Mouse (Mus musculus): ENCODE measurements around the gene Cdpf1. TPM values are rescaled to one million over a fixed set of nuclear protein-coding genes. Genes with fewer than 3 reads are reported as not detected.
A peak's percentile ranks its signal among the peaks of the same experiment; 100 is the strongest.

Cdpf1 gene
- polyA plus RNA-seq (2012; rRNA removed): 43.8 and 49.3 TPM in 2 replicates

DNA sequence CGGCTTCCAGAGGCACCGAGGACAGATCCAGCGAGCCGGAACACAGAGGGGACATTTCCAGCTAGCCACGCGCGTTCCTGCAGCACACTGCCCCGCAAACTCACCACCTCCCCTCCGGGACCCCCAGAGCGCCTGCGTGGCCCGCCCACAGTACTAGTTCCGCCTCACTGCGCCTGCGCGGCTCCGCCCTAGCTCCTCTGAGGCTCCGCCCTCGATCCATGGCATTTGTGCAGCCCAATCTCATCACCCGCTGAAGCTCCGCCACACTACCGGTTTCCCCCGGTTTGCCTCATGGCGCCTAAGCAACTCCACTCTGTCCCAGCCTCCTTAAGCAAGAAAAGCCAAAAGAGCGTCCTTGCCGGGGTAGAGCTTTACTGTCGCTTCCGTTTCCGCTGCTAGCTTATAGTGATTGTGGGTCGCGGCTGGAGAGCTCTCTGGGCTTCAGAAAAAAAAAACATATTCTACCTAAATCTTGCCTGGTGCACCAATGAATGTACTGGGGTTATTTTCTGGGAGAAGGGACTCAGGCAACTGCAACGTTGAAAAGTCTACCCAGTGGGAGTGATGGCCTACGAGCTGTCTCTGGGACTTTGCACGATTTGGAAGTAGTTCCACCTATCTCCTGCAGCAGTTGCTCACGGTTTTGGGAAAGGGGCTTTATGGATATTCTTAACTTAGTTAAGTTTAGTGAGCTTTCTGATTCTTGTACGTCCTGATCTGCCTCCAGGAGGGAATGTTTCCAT is at the start of gene Cdpf1:
Gene Cdpf1, minus strand, starts transcription at position 163 of the 743 bp plus-strand sequence.
- Histone ChIP-seq H3K27ac (ENCODE audit: control insufficient read depth, insufficient read depth, low read length) (peak within 1 kb of the TSS; percentile 71), H3K4me1 (replicated peaks; ENCODE audit: control insufficient read depth, insufficient read depth, low read length) (peaks cover 36% of the 10 kb centered on the region), H3K4me3 (ENCODE audit: control insufficient read depth, insufficient read depth, low read length) (peak within 1 kb of the TSS; percentile 67), H3K36me3 (ENCODE audit: control insufficient read depth, insufficient read depth, low read length) (no peaks in the 10 kb centered on the region), H3K27me3 (ENCODE audit: control insufficient read depth, insufficient read depth, low read length) (no peaks in the 10 kb centered on the region)
- peak; percentile 85; the same call in 1 of the 2 replicates for TF ChIP-seq POLR2A (IDR thresholded peaks at IDR 0.05; ENCODE audit: control insufficient read depth, extremely low read depth, insufficient read depth, low read length, poor library complexity)
- TF ChIP-seq CTCF (IDR thresholded peaks at IDR 0.05; ENCODE audit: borderline replicate concordance, control insufficient read depth, extremely low read depth, insufficient read depth, low read length, poor library complexity): no peak
- peak; percentile 99 for DNase-seq
- WGBS: 3% methylated on average over 36 of the region's 36 CpGs

DNA sequence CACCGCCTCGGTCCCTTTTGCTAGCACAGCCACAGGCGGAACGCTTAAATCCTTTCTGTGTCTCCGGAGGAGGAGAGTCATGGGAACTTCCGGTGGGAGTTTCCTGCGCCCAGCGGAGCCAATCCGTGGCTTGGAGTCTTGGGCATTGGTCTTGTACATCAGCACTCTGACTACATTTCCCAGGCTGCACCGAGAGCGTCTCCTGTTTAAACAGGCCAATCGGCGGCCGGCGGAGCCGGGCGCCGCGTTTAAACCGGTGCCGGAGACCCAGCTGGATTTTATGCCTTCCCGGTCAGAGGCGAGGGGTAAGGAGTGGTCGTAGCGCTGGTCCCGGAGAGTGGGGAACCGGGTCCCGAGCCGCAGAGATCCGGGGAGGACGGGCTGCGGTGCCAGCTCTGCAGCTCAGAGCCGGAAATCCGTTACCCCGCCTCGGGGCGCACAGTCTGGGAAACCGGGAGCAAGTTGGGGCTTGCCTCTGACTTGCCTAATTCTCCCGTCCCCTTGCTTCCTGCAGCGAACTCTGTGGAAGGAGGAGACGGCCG is 48.1 kb upstream of the Cdpf1 start, which contains the start of gene Gtse1:
Gene Gtse1, plus strand, starts transcription at position 256 of the 542 bp plus-strand sequence.
- Histone ChIP-seq H3K27ac (ENCODE audit: control insufficient read depth, insufficient read depth, low read length) (no peak within 1 kb of the TSS), H3K4me1 (replicated peaks; ENCODE audit: control insufficient read depth, insufficient read depth, low read length) (peaks cover 10% of the 10 kb centered on the region), H3K27me3 (ENCODE audit: control insufficient read depth, insufficient read depth, low read length) (no peaks in the 10 kb centered on the region), H3K4me3 (ENCODE audit: control insufficient read depth, insufficient read depth, low read length) (peak within 1 kb of the TSS; percentile 79), H3K36me3 (ENCODE audit: control insufficient read depth, insufficient read depth, low read length) (peaks cover 12% of the 10 kb centered on the region)
- WGBS: under 1% methylated on average over 42 of the region's 42 CpGs
- peak; percentile 92 for DNase-seq
- TF ChIP-seq POLR2A (IDR thresholded peaks at IDR 0.05; ENCODE audit: control insufficient read depth, extremely low read depth, insufficient read depth, low read length, poor library complexity) (0 out of 2 replicates have a peak, but pooled peaks have one; percentile 31), CTCF (IDR thresholded peaks at IDR 0.05; ENCODE audit: borderline replicate concordance, control insufficient read depth, extremely low read depth, insufficient read depth, low read length, poor library complexity) (no peak)

DNA sequence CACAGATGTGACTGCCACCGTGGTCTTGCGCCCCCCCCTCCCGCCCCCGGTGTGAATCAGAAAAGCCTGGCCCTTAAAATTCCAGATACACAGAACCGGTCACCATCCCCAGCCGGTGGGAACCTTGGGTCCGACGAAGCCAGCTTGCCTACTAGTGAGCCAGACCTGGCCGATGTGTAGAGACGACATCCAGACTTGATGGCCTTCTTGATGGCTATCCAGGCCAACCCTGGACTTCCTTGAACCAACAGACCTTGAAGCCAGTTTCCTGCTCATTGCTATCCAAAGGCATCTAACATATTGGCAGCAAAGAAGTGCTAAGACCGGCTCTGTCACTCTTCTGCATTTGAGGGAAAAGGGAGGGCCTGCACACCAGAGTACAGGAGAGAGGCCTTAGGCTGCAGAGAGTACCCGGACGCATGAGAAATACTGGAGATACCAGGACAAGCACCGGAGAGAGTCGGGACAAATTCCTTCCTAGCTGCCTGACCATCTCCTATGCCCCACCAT is 47.5 kb upstream of the Cdpf1 start:
- peaks cover 6% of the 10 kb centered on the region for H3K36me3 ChIP-seq (ENCODE audit: control insufficient read depth, insufficient read depth, low read length)
- 14% methylated on average over 15 of the region's 15 CpGs for WGBS
- H3K27ac ChIP-seq (ENCODE audit: control insufficient read depth, insufficient read depth, low read length): no peak overlapping the region
- TF ChIP-seq CTCF (IDR thresholded peaks at IDR 0.05; ENCODE audit: borderline replicate concordance, control insufficient read depth, extremely low read depth, insufficient read depth, low read length, poor library complexity) (no peak), POLR2A (IDR thresholded peaks at IDR 0.05; ENCODE audit: control insufficient read depth, extremely low read depth, insufficient read depth, low read length, poor library complexity) (no peak)
- no peak for DNase-seq
- H3K4me3 ChIP-seq (ENCODE audit: control insufficient read depth, insufficient read depth, low read length): peak overlapping the region; percentile 53
- no peaks in the 10 kb centered on the region for H3K27me3 ChIP-seq (ENCODE audit: control insufficient read depth, insufficient read depth, low read length)
- H3K4me1 ChIP-seq (replicated peaks; ENCODE audit: control insufficient read depth, insufficient read depth, low read length): peaks cover 10% of the 10 kb centered on the region

DNA sequence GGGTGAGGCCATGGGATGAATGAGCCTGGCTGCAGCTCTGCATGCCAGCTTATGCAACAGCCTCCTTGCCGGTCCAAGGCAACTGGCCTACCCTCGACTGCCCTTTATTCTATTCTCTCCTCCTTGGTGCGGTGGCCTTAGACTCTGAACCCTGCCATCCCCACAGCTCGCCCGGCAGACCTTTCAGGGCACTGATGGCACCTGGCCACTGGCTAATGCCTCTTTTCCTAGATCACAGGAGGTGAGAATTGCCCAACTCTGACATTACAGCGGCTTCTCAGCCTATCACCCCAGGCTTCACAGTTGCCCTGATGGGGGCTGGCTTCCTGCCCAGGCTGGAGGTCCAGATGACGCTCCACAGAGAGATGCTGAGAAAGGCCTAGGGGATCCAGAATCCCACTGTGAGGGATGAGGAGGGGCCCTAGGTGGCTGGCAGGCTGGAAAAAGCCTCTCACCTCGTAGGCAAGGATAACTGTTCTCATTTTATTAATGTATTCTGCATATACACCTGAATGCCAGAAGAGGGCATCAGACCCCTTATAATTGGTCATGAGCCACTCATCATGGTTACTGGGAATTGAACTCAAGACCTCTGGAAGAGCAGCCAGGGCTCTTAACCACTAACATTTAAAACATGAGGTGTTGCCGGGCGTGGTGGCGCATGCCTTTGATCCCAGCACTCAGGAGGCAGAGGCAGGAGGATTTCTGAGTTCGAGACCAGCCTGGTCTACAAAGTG is 40.3 kb upstream of the Cdpf1 start:
- H3K27me3 ChIP-seq (ENCODE audit: control insufficient read depth, insufficient read depth, low read length): no peaks in the 10 kb centered on the region
- no peak overlapping the region for H3K4me3 ChIP-seq (ENCODE audit: control insufficient read depth, insufficient read depth, low read length)
- 91% methylated on average over 12 of the region's 12 CpGs for WGBS
- TF ChIP-seq CTCF (IDR thresholded peaks at IDR 0.05; ENCODE audit: borderline replicate concordance, control insufficient read depth, extremely low read depth, insufficient read depth, low read length, poor library complexity): no peak
- no peak for TF ChIP-seq POLR2A (IDR thresholded peaks at IDR 0.05; ENCODE audit: control insufficient read depth, extremely low read depth, insufficient read depth, low read length, poor library complexity)
- H3K36me3 ChIP-seq (ENCODE audit: control insufficient read depth, insufficient read depth, low read length): no peaks in the 10 kb centered on the region
- H3K27ac ChIP-seq (ENCODE audit: control insufficient read depth, insufficient read depth, low read length): no peak overlapping the region
- H3K4me1 ChIP-seq (replicated peaks; ENCODE audit: control insufficient read depth, insufficient read depth, low read length): no peaks in the 10 kb centered on the region
- DNase-seq: no peak

DNA sequence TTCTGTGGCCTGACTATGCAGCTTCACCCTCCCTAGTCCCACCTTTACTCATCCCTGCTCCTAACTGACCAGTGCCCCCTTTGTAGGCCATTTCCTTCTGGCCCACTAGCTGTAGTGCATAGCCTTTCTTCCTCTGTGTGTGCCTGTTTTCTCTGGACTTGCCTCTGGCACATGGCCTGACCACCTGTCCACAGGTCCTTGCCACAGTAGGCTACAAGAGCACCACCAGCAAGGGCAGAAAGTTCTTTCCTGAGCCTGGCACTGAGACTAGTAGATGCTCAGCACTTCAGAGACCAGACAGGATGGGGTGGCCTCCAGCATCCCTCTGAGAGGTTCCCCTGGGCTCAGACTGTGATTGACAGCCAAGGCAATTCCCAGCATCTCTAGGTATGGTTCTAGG is 33.6 kb upstream of the Cdpf1 start:
- no peak for TF ChIP-seq CTCF (IDR thresholded peaks at IDR 0.05; ENCODE audit: borderline replicate concordance, control insufficient read depth, extremely low read depth, insufficient read depth, low read length, poor library complexity)
- TF ChIP-seq POLR2A (IDR thresholded peaks at IDR 0.05; ENCODE audit: control insufficient read depth, extremely low read depth, insufficient read depth, low read length, poor library complexity): no peak
- no peaks in the 10 kb centered on the region; the same call in 1 of the 2 replicates for H3K36me3 ChIP-seq (ENCODE audit: control insufficient read depth, insufficient read depth, low read length)
- H3K27ac ChIP-seq (ENCODE audit: control insufficient read depth, insufficient read depth, low read length): no peak overlapping the region
- H3K4me1 ChIP-seq (replicated peaks; ENCODE audit: control insufficient read depth, insufficient read depth, low read length): no peaks in the 10 kb centered on the region
- DNase-seq: no peak
- no peaks in the 10 kb centered on the region for H3K27me3 ChIP-seq (ENCODE audit: control insufficient read depth, insufficient read depth, low read length)
- no peak overlapping the region for H3K4me3 ChIP-seq (ENCODE audit: control insufficient read depth, insufficient read depth, low read length)

DNA sequence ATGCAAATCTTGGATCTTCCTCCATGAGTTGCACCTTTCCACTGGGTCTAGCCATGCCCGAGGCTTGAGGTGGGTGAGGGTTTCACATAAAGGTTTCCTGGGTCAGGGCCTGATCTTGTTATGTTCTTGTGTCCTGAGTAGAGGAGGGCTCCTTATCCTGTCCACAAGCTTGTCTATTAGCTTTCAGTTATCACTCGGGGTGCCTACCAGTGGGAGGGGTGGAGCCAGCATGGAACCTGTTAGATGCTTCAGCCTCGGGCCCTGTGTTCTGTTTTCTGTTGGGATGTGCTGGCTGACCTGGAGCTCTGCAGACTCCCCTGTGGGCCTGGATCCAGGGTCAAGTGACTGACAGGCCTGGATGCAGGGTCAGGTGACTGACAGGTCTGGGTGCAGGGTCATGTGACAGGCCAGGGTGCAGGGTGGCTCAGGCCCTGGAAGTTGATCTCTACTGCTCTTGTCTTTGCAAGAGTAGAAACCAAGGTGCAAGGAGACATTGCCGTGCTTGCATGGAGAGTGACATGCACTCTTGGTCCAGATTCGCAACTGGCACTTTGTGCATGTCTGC is 30.4 kb upstream of the Cdpf1 start:
- no peak for DNase-seq
- Histone ChIP-seq H3K4me1 (replicated peaks; ENCODE audit: control insufficient read depth, insufficient read depth, low read length) (no peaks in the 10 kb centered on the region), H3K36me3 (ENCODE audit: control insufficient read depth, insufficient read depth, low read length) (no peaks in the 10 kb centered on the region; the same call in 1 of the 2 replicates), H3K4me3 (ENCODE audit: control insufficient read depth, insufficient read depth, low read length) (no peak overlapping the region), H3K27ac (ENCODE audit: control insufficient read depth, insufficient read depth, low read length) (no peak overlapping the region), H3K27me3 (ENCODE audit: control insufficient read depth, insufficient read depth, low read length) (no peaks in the 10 kb centered on the region)
- TF ChIP-seq POLR2A (IDR thresholded peaks at IDR 0.05; ENCODE audit: control insufficient read depth, extremely low read depth, insufficient read depth, low read length, poor library complexity) (no peak), CTCF (IDR thresholded peaks at IDR 0.05; ENCODE audit: borderline replicate concordance, control insufficient read depth, extremely low read depth, insufficient read depth, low read length, poor library complexity) (no peak)
- WGBS: 93% methylated on average over 5 of the region's 5 CpGs
